Mouse (Mus musculus): Measurements from ENCODE around the gene Psmc1. TPM values are rescaled to one million over a fixed set of nuclear protein-coding genes. Genes with fewer than 3 reads are reported as not detected.
A peak's percentile ranks its signal among the peaks of the same experiment; 100 is the strongest.

The Psmc1 gene
- polyA plus RNA-seq, 1 experiment = 545 TPM

- H3K9ac ChIP-seq (ENCODE audit: low read depth, poor library complexity, severe bottlenecking) = no peak overlapping the region
- H3K4me1 ChIP-seq (ENCODE audit: control insufficient read depth, insufficient read depth, low read length) = peaks cover 1% of the 10 kb centered on the region
- H3K9me3 ChIP-seq (replicated peaks; ENCODE audit: control insufficient read depth, insufficient read depth, low read length, poor library complexity, severe bottlenecking) = no peaks in the 10 kb centered on the region
- H3K27ac ChIP-seq (ENCODE audit: insufficient read depth, low read length) = no peak overlapping the region
- no peak for TF ChIP-seq CTCF (IDR thresholded peaks at IDR 0.05; ENCODE audit: low read depth, low read length)
- H3K36me3 ChIP-seq (ENCODE audit: control insufficient read depth, insufficient read depth, low read length, poor library complexity, severe bottlenecking) = peaks cover 37% of the 10 kb centered on the region
- no peaks in the 10 kb centered on the region for H3K27me3 ChIP-seq (ENCODE audit: control insufficient read depth, insufficient read depth, low read length, poor library complexity, severe bottlenecking)
- no peak overlapping the region for H3K4me3 ChIP-seq (ENCODE audit: low read depth, low read length)
These were observed 17.3 kb downstream of the Psmc1 start for GRCm38 (mm10) chr12:100126968-100127865.

GRCm38 (mm10) chr12:100127866-100128480 is 18.0 kb downstream of the Psmc1 start:
- peaks cover 1% of the 10 kb centered on the region for H3K4me1 ChIP-seq (ENCODE audit: control insufficient read depth, insufficient read depth, low read length)
- no peak overlapping the region for H3K27ac ChIP-seq (ENCODE audit: insufficient read depth, low read length)
- no peaks in the 10 kb centered on the region for H3K27me3 ChIP-seq (ENCODE audit: control insufficient read depth, insufficient read depth, low read length, poor library complexity, severe bottlenecking)
- peaks cover 34% of the 10 kb centered on the region for H3K36me3 ChIP-seq (ENCODE audit: control insufficient read depth, insufficient read depth, low read length, poor library complexity, severe bottlenecking)
- no peak overlapping the region for H3K9ac ChIP-seq (ENCODE audit: low read depth, poor library complexity, severe bottlenecking)
- H3K9me3 ChIP-seq (replicated peaks; ENCODE audit: control insufficient read depth, insufficient read depth, low read length, poor library complexity, severe bottlenecking) = no peaks in the 10 kb centered on the region
- no peak overlapping the region for H3K4me3 ChIP-seq (ENCODE audit: low read depth, low read length)
- no peak for TF ChIP-seq CTCF (IDR thresholded peaks at IDR 0.05; ENCODE audit: low read depth, low read length)
- TF ChIP-seq EP300 (IDR thresholded peaks at IDR 0.05; ENCODE audit: insufficient read depth, low read depth, low read length) = no peak
- TF ChIP-seq POLR2A (IDR thresholded peaks at IDR 0.05; ENCODE audit: insufficient read depth, low read length) = no peak

- H3K4me3 ChIP-seq (ENCODE audit: low read depth, low read length) = no peak overlapping the region
- no peak overlapping the region for H3K27ac ChIP-seq (ENCODE audit: insufficient read depth, low read length)
- peaks cover 28% of the 10 kb centered on the region for H3K36me3 ChIP-seq (ENCODE audit: control insufficient read depth, insufficient read depth, low read length, poor library complexity, severe bottlenecking)
- no peaks in the 10 kb centered on the region for H3K9me3 ChIP-seq (replicated peaks; ENCODE audit: control insufficient read depth, insufficient read depth, low read length, poor library complexity, severe bottlenecking)
- H3K9ac ChIP-seq (ENCODE audit: low read depth, poor library complexity, severe bottlenecking) = no peak overlapping the region
- TF ChIP-seq CTCF (IDR thresholded peaks at IDR 0.05; ENCODE audit: low read depth, low read length) (no peak), EP300 (IDR thresholded peaks at IDR 0.05; ENCODE audit: insufficient read depth, low read depth, low read length) (no peak), POLR2A (IDR thresholded peaks at IDR 0.05; ENCODE audit: insufficient read depth, low read length) (no peak)
- no peaks in the 10 kb centered on the region for H3K27me3 ChIP-seq (ENCODE audit: control insufficient read depth, insufficient read depth, low read length, poor library complexity, severe bottlenecking)
- peaks cover 1% of the 10 kb centered on the region for H3K4me1 ChIP-seq (ENCODE audit: control insufficient read depth, insufficient read depth, low read length)
These were observed 18.6 kb downstream of the Psmc1 start for GRCm38 (mm10) chr12:100128522-100128921.

DNA sequence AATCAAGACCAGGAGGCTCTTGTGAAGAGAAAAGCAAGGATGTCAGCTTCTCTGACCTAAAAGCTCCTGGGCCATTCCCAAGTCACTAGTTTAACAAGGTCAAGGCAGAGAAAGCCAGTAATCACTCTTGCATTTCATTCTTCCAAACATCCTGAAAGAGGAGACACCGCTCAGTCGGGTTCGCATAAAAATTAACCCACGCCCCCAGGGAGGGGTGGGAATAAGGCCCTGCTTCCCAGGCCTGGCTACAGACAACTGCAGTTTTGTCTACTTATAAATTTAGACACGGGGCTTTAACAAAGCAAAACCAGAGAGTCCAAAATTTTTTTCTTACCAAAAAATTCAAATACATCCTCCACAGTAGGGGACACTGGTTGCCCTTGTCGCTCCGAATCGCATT is 19.0 kb downstream of the Psmc1 start:
- no peaks in the 10 kb centered on the region for H3K27me3 ChIP-seq (ENCODE audit: control insufficient read depth, insufficient read depth, low read length, poor library complexity, severe bottlenecking)
- no peak overlapping the region for H3K9ac ChIP-seq (ENCODE audit: low read depth, poor library complexity, severe bottlenecking)
- TF ChIP-seq EP300 (IDR thresholded peaks at IDR 0.05; ENCODE audit: insufficient read depth, low read depth, low read length) (no peak), POLR2A (IDR thresholded peaks at IDR 0.05; ENCODE audit: insufficient read depth, low read length) (no peak), CTCF (IDR thresholded peaks at IDR 0.05; ENCODE audit: low read depth, low read length) (no peak)
- H3K4me3 ChIP-seq (ENCODE audit: low read depth, low read length) = no peak overlapping the region
- H3K4me1 ChIP-seq (ENCODE audit: control insufficient read depth, insufficient read depth, low read length) = peaks cover 1% of the 10 kb centered on the region
- no peak overlapping the region for H3K27ac ChIP-seq (ENCODE audit: insufficient read depth, low read length)
- peaks cover 24% of the 10 kb centered on the region for H3K36me3 ChIP-seq (ENCODE audit: control insufficient read depth, insufficient read depth, low read length, poor library complexity, severe bottlenecking)
- H3K9me3 ChIP-seq (replicated peaks; ENCODE audit: control insufficient read depth, insufficient read depth, low read length, poor library complexity, severe bottlenecking) = no peaks in the 10 kb centered on the region

DNA sequence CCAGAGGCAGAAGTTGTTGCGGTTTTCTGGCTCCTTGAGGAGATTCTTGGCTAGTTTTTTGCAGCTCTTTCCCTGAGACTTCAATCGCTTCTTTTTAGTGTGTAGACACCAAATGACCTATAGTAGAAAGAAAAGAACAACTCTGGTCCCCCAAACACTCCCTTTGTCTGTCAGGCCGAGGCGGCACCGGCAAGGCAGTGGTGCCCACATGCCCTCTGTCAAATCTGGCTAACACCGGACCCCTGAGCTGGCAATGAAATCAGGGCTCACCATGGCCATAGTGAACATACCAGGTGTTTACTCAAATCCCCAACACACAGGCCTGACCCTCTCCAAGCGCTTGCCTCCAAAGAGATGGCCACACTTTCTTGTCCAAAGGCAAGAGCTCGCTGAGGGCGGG is 21.2 kb downstream of the Psmc1 start:
- TF ChIP-seq CTCF (IDR thresholded peaks at IDR 0.05; ENCODE audit: low read depth, low read length) (no peak), POLR2A (IDR thresholded peaks at IDR 0.05; ENCODE audit: insufficient read depth, low read length) (no peak), EP300 (IDR thresholded peaks at IDR 0.05; ENCODE audit: insufficient read depth, low read depth, low read length) (no peak)
- peaks cover 1% of the 10 kb centered on the region for H3K4me1 ChIP-seq (ENCODE audit: control insufficient read depth, insufficient read depth, low read length)
- no peak overlapping the region for H3K4me3 ChIP-seq (ENCODE audit: low read depth, low read length)
- no peaks in the 10 kb centered on the region for H3K9me3 ChIP-seq (replicated peaks; ENCODE audit: control insufficient read depth, insufficient read depth, low read length, poor library complexity, severe bottlenecking)
- H3K36me3 ChIP-seq (ENCODE audit: control insufficient read depth, insufficient read depth, low read length, poor library complexity, severe bottlenecking) = peaks cover 12% of the 10 kb centered on the region
- no peak overlapping the region for H3K27ac ChIP-seq (ENCODE audit: insufficient read depth, low read length)
- no peak overlapping the region for H3K9ac ChIP-seq (ENCODE audit: low read depth, poor library complexity, severe bottlenecking)
- H3K27me3 ChIP-seq (ENCODE audit: control insufficient read depth, insufficient read depth, low read length, poor library complexity, severe bottlenecking) = no peaks in the 10 kb centered on the region

- no peak overlapping the region for H3K27ac ChIP-seq (ENCODE audit: insufficient read depth, low read length)
- no peaks in the 10 kb centered on the region for H3K27me3 ChIP-seq (ENCODE audit: control insufficient read depth, insufficient read depth, low read length, poor library complexity, severe bottlenecking)
- H3K4me1 ChIP-seq (ENCODE audit: control insufficient read depth, insufficient read depth, low read length) = peaks cover 1% of the 10 kb centered on the region
- no peak overlapping the region for H3K4me3 ChIP-seq (ENCODE audit: low read depth, low read length)
- TF ChIP-seq POLR2A (IDR thresholded peaks at IDR 0.05; ENCODE audit: insufficient read depth, low read length) = no peak
- peak; percentile 81 for TF ChIP-seq CTCF (IDR thresholded peaks at IDR 0.05; ENCODE audit: low read depth, low read length)
- no peak for TF ChIP-seq EP300 (IDR thresholded peaks at IDR 0.05; ENCODE audit: insufficient read depth, low read depth, low read length)
- no peaks in the 10 kb centered on the region for H3K9me3 ChIP-seq (replicated peaks; ENCODE audit: control insufficient read depth, insufficient read depth, low read length, poor library complexity, severe bottlenecking)
- peaks cover 12% of the 10 kb centered on the region for H3K36me3 ChIP-seq (ENCODE audit: control insufficient read depth, insufficient read depth, low read length, poor library complexity, severe bottlenecking)
- H3K9ac ChIP-seq (ENCODE audit: low read depth, poor library complexity, severe bottlenecking) = no peak overlapping the region
These were observed 21.7 kb downstream of the Psmc1 start for GRCm38 (mm10) chr12:100131655-100132054.
